Mouse (Mus musculus): ENCODE measurements around the gene Mpzl2.

DNA sequence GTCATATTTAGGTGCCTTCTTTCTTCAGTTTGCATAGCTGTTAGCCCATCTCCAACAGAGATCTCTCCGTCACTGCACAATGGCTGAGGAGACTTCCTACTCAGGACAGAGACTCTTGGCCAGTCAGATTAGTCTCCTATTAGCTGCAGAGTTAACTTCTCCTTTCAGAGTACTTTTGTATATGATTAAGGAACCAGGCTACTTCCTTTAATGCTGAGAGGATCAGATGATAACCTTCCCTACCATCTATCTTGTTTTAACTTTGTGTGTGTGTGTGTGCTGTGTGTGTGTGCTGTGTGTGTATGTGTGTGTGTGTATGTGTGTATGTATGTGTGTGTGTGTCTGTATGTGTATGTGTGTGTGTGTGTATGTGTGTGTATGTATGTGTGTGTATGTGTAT, 10.1 kb downstream of the Mpzl2 start:
- no peak for TF ChIP-seq CTCF (IDR thresholded peaks at IDR 0.05; ENCODE audit: control insufficient read depth, insufficient read depth, insufficient replicate concordance, low read depth, low read length)
- no peak for TF ChIP-seq POLR2A (IDR thresholded peaks at IDR 0.05; ENCODE audit: control insufficient read depth, low read depth, low read length)
